Mouse (Mus musculus) cerebellum, postnatal 36 days (tissue): ENCODE data around the gene Il27ra.

Experiments
- DNase-seq, 2 experiments: peaks; one replicate each; pipeline ENCODE4 v3.0.0; 2021 to 2022; ENCODE audit warnings: mixed read lengths in 2 of 2

The Il27ra gene

GRCm38 (mm10) chr8:84065457-84066072 is 23.2 kb upstream of the Il27ra start:
- no peak for DNase-seq

GRCm38 (mm10) chr8:84065037-84065436 is 22.6 kb upstream of the Il27ra start, which contains the start of gene Gm10643:
Gm10643 (minus strand) TSS chr8:84065137.
- no peak for DNase-seq

GRCm38 (mm10) chr8:84063861-84064610 is 21.6 kb upstream of the Il27ra start:
- no peak for DNase-seq

- DNase-seq = no peak
Measured at GRCm38 (mm10) chr8:84060245-84060644, 17.9 kb upstream of the Il27ra start.

- DNase-seq = no peak
Measured at GRCm38 (mm10) chr8:84059226-84059625, 16.8 kb upstream of the Il27ra start.

- DNase-seq = no peak
Measured at GRCm38 (mm10) chr8:84057827-84058226, 15.4 kb upstream of the Il27ra start.

GRCm38 (mm10) chr8:84053229-84053628 is 10.8 kb upstream of the Il27ra start:
- DNase-seq = no peak

GRCm38 (mm10) chr8:84052746-84053145 is 10.4 kb upstream of the Il27ra start:
- no peak for DNase-seq

GRCm38 (mm10) chr8:84048171-84048570 is 5.8 kb upstream of the Il27ra start:
- no peak for DNase-seq

GRCm38 (mm10) chr8:84046505-84046904 is 4.1 kb upstream of the Il27ra start:
- DNase-seq = no peak

GRCm38 (mm10) chr8:84044900-84045299 is 2.5 kb upstream of the Il27ra start, which contains the start of gene Rln3:
Rln3 (minus strand) TSS chr8:84045000.
- DNase-seq = no peak

- no peak for DNase-seq
Measured at GRCm38 (mm10) chr8:84044103-84044502, 1.7 kb upstream of the Il27ra start.

- DNase-seq = no peak
Measured at GRCm38 (mm10) chr8:84042948-84043342, 556 bp upstream of the Il27ra start.

- peak; percentile 75 to 81 for DNase-seq
Measured at GRCm38 (mm10) chr8:84039050-84039449, 3.3 kb downstream of the Il27ra start.

GRCm38 (mm10) chr8:84038015-84038414 is 4.4 kb downstream of the Il27ra start:
- no peak for DNase-seq

- DNase-seq = no peak
Measured at GRCm38 (mm10) chr8:84032777-84033176, 9.6 kb downstream of the Il27ra start.

GRCm38 (mm10) chr8:84029272-84029671 is 13.1 kb downstream of the Il27ra start:
- DNase-seq = no peak

- DNase-seq = no peak
Measured at GRCm38 (mm10) chr8:84027449-84027848, 14.9 kb downstream of the Il27ra start.

GRCm38 (mm10) chr8:84025863-84026262 is 16.5 kb downstream of the Il27ra start:
- no peak for DNase-seq

- peak; percentile 34 to 51 for DNase-seq
Measured at GRCm38 (mm10) chr8:84024171-84024570, 18.2 kb downstream of the Il27ra start.

GRCm38 (mm10) chr8:84023631-84024030 is 18.8 kb downstream of the Il27ra start:
- no peak for DNase-seq

- no peak for DNase-seq
Measured at GRCm38 (mm10) chr8:84023085-84023484, 19.3 kb downstream of the Il27ra start.

GRCm38 (mm10) chr8:84021569-84021968 is 20.8 kb downstream of the Il27ra start:
- DNase-seq = no peak

GRCm38 (mm10) chr8:84021096-84021495 is 21.3 kb downstream of the Il27ra start, which contains the start of gene Palm3:
Palm3 (plus strand) TSS chr8:84021471.
- DNase-seq = no peak
